Mouse (Mus musculus): Measurements from ENCODE around the gene Galp.
A peak's percentile ranks its signal among the peaks of the same experiment; 100 is the strongest.

- TF ChIP-seq CTCF (conservative IDR thresholded peaks at IDR 0.05; ENCODE audit: low read length) (peak; percentile 98), POU5F1 (IDR thresholded peaks at IDR 0.05; ENCODE audit: borderline replicate concordance, low read length) (no peak)
Measured at GRCm38 (mm10) chr7:6194129-6194528, 2.8 kb upstream of the Galp start.

Measured in E14TG2a.4 (cell line).